Comparison of ENCODE assay signal across 20 mouse cellular contexts in genomic region chr12:100570522-100571072, GRCm38 (mm10). TPM values are rescaled to one million over a fixed set of nuclear protein-coding genes. Genes with fewer than 3 reads are reported as not detected.
DNase-seq lines count a peak whose midpoint lies in the region; ATAC-seq and TF ChIP-seq lines count a peak whose summit lies in the region.
"Had no signal": no experiment of that assay in that cellular context is flagged by ENCODE, and none has a peak within 500 bp of the region (broad histone marks: within the 10 kb centered on the region; RNA-seq: fewer than 3 reads in every experiment).

No protein-coding gene starts in this region.

- TF ChIP-seq CTCF in left cerebral cortex, adult 2 months (IDR thresholded peaks at IDR 0.05): no peak

- no peak overlapping the region for H3K4me2 ChIP-seq in forebrain, embryonic 15.5 days (replicated peaks)
- H3K4me2 ChIP-seq in forebrain, embryonic 14.5 days (ENCODE audit: low read length): no peak overlapping the region
- no peak overlapping the region for H3K4me2 ChIP-seq in heart, embryonic 11.5 days
- H3K4me2 ChIP-seq: liver, embryonic 15.5 days; midbrain, embryonic 13.5 days had no signal

- no peaks in the 10 kb centered on the region for H3K27me3 ChIP-seq in forebrain, embryonic 15.5 days
- H3K27me3 ChIP-seq in forebrain, embryonic 14.5 days (replicated peaks; ENCODE audit: control insufficient read depth, insufficient read depth, low read length): no peaks in the 10 kb centered on the region
- H3K27me3 ChIP-seq in heart, embryonic 11.5 days (ENCODE audit: control insufficient read depth, insufficient read depth, low read length): no peaks in the 10 kb centered on the region
- H3K27me3 ChIP-seq: liver, embryonic 15.5 days; midbrain, embryonic 13.5 days had no signal

- 84% methylated on average over 12 of the region's 12 CpGs for WGBS in forebrain, embryonic 15.5 days
- WGBS in forebrain, embryonic 14.5 days: 88% methylated on average over 12 of the region's 12 CpGs
- WGBS in heart, embryonic 11.5 days (ENCODE audit: insufficient replicate concordance): 70% methylated on average over 12 of the region's 12 CpGs

- ATAC-seq in forebrain, embryonic 15.5 days (replicated peaks): no peak
- ATAC-seq in forebrain, embryonic 14.5 days: no peak
- ATAC-seq in heart, embryonic 11.5 days (replicated peaks; ENCODE audit: insufficient number of reproducible peaks, low FRiP score, low TSS enrichment): no peak
- no peak for ATAC-seq in erythroblast, adult 5-6 weeks (replicated peaks; ENCODE audit: low FRiP score, poor library complexity, severe bottlenecking)
- ATAC-seq: activated CD4-positive, CD25-positive, alpha-beta regulatory T cell, adult 4 months; hindbrain, postnatal 0 days; lung, postnatal 0 days; midbrain, embryonic 13.5 days had no signal

- H3K9ac ChIP-seq in forebrain, embryonic 15.5 days (replicated peaks): no peak overlapping the region
- no peak overlapping the region for H3K9ac ChIP-seq in forebrain, embryonic 14.5 days (ENCODE audit: low read length)
- no peak overlapping the region for H3K9ac ChIP-seq in heart, embryonic 11.5 days (ENCODE audit: low read depth, low read length)
- H3K9ac ChIP-seq: liver, embryonic 15.5 days; midbrain, embryonic 13.5 days had no signal

- H3K27ac ChIP-seq in forebrain, embryonic 15.5 days (replicated peaks): 0 out of 2 replicates have a peak overlapping the region, but pooled peaks have one; percentile 21
- no peak overlapping the region for H3K27ac ChIP-seq in forebrain, embryonic 14.5 days (ENCODE audit: low read depth, low read length)
- peak overlapping the region; percentile 50; the same call in 1 of the 2 replicates for H3K27ac ChIP-seq in heart, embryonic 11.5 days (ENCODE audit: low read depth, low read length)
- peak overlapping the region; percentile 87 for H3K27ac ChIP-seq in left cerebral cortex, adult 2 months
- H3K27ac ChIP-seq: hindbrain, postnatal 0 days; liver, embryonic 15.5 days; midbrain, embryonic 13.5 days had no signal

- no peak for DNase-seq in forebrain, embryonic 14.5 days (ENCODE audit: low spot score)
- DNase-seq in heart, postnatal 25 days (ENCODE audit: low spot score): no peak
- no peak for DNase-seq in left cerebral cortex, adult 2 months (ENCODE audit: extremely low spot score in 1 of 2, low spot score in 2 of 2)
- DNase-seq in left cerebral cortex, adult 11 months (ENCODE audit: low spot score): no peak
- peak; percentile 27 for DNase-seq in right cerebral cortex, postnatal 25 days
- DNase-seq: adrenal gland, postnatal 25 days; cerebellum, adult 8-10 months; kidney, adult 18-20 months; kidney, postnatal 10 days; spleen, adult 18-20 months; thymus, adult 2 months had no signal

- intact Hi-C loops in heart, postnatal 25 days (cut with DNase I): no loop called here
- intact Hi-C loops in left cerebral cortex, adult 2 months (cut with DNase I): loop anchor here (2.0 to 5.0 kb wide), 2 partner anchors 132 to 368 kb away; no protein-coding TSS in a partner anchor

- H3K4me1 ChIP-seq in forebrain, embryonic 15.5 days: no peaks in the 10 kb centered on the region
- no peaks in the 10 kb centered on the region for H3K4me1 ChIP-seq in forebrain, embryonic 14.5 days (ENCODE audit: control insufficient read depth, insufficient read depth, low read length)
- no peaks in the 10 kb centered on the region for H3K4me1 ChIP-seq in heart, embryonic 11.5 days (ENCODE audit: control insufficient read depth, insufficient read depth, low read length)
- H3K4me1 ChIP-seq: liver, embryonic 15.5 days; midbrain, embryonic 13.5 days had no signal

- H3K4me3 ChIP-seq in forebrain, embryonic 15.5 days: no peak overlapping the region
- no peak overlapping the region for H3K4me3 ChIP-seq in forebrain, embryonic 14.5 days (ENCODE audit: low read depth, low read length)
- H3K4me3 ChIP-seq in heart, embryonic 11.5 days (ENCODE audit: low read depth, low read length): no peak overlapping the region
- H3K4me3 ChIP-seq in left cerebral cortex, adult 2 months: no peak overlapping the region
- H3K4me3 ChIP-seq: erythroblast, embryonic 14.5 days; liver, embryonic 15.5 days; midbrain, embryonic 13.5 days had no signal

- H3K36me3 ChIP-seq in forebrain, embryonic 15.5 days: peaks cover 11% of the 10 kb centered on the region
- H3K36me3 ChIP-seq in forebrain, embryonic 14.5 days (ENCODE audit: control insufficient read depth, insufficient read depth, low read length): peaks cover 10% of the 10 kb centered on the region; the same call in 1 of the 2 replicates
- H3K36me3 ChIP-seq in heart, embryonic 11.5 days (ENCODE audit: control insufficient read depth, insufficient read depth, low read length): no peaks in the 10 kb centered on the region
- H3K36me3 ChIP-seq: liver, embryonic 15.5 days had no signal

- no peaks in the 10 kb centered on the region for H3K9me3 ChIP-seq in forebrain, embryonic 15.5 days
- no peaks in the 10 kb centered on the region for H3K9me3 ChIP-seq in forebrain, embryonic 14.5 days (replicated peaks; ENCODE audit: control insufficient read depth, low read length)
- H3K9me3 ChIP-seq in heart, embryonic 11.5 days (replicated peaks; ENCODE audit: control insufficient read depth, low read length): no peaks in the 10 kb centered on the region
- H3K9me3 ChIP-seq: liver, embryonic 15.5 days; midbrain, embryonic 13.5 days had no signal

RNA-seq across cellular contexts. Expression of gene Ttc7b, which starts 50.0 kb away (rescaled TPM):
- polyA plus RNA-seq in forebrain, embryonic 15.5 days (2015; fragmentation: Nextera tagmentation; extraction: Ambion mirVana): 6.5 and 8.2 TPM in 2 replicates
- 6.0 and 6.3 TPM in 2 replicates for polyA plus RNA-seq in forebrain, embryonic 14.5 days (2014; fragmentation: Nextera tagmentation; extraction: Ambion mirVana)
- polyA plus RNA-seq in heart, embryonic 11.5 days (2014; fragmentation: Nextera tagmentation; extraction: Ambion mirVana): 9.7 and 11.4 TPM in 2 replicates
- total RNA-seq in heart, postnatal 25 days (2021): 10 to 100 TPM; 78.9 to 81.0 TPM
- 100 to 1,000 TPM; 242 to 253 TPM for total RNA-seq in left cerebral cortex, adult 2 months (2021)
- 2.1 and 10.0 TPM in 2 replicates for total RNA-seq in erythroblast, adult 5-6 weeks (2015; ENCODE audit: low replicate concordance)
- 6.5 and 7.0 TPM in 2 replicates for total RNA-seq in erythroblast, adult 5-6 weeks (2017; ENCODE audit: low replicate concordance)

Comparison
In these comparisons a context has a peak if more than half of its experiments do, and no peak if none do; other contexts are left out.
1. RNA of gene Ttc7b, which starts 50.0 kb away (total RNA-seq): 242 to 253 TPM in left cerebral cortex, adult 2 months and 78.9 to 81.0 TPM in heart, postnatal 25 days; 2.1 to 10.0 TPM in erythroblast, adult 5-6 weeks; every median in the first group is over 4 times any median in the second.